Mouse (Mus musculus): ENCODE data around the gene Ptprn2.

Gene Ptprn2

DNA sequence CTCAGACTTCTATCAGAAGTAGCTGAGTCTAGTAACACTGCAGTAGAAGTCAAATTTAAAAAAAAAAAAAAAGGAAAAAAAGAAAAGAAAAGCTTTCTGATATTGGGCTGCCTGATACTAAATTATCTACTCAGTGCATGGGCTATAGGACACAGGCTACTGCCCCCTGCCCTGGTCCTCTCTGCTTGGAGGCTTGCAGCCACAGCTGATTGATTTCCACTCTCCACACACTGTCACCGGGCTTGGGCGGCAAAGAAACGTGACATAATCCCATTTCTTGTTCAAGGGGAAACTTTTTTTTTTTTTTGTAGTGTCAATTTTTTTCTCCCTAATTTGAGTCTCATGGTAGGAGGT is 766.9 kb downstream of the Ptprn2 start:
- DNase-seq (ENCODE audit: low read depth in 2 of 2, low spot score in 2 of 2), result no peak

DNA sequence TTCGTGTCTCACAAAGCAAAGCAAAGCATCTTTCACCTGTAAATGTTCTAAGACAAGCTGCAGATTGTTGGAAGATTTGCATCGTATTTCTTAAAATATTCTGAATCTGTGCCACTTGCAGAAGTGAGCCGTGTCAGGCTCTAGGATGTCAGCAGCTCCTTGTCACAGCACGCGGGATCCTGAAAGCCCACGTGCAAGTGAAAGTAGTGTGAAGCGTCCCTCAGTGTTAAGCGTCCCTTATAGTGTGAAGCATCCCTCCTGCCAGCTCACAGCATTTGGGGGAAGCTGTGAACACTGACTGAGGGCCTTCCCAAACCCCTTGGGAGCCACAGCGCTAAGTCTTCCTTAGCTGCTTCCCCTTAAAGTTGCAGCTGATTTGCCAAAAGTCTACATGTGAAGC is 768.8 kb downstream of the Ptprn2 start:
- no peak for DNase-seq (ENCODE audit: low read depth in 2 of 2, low spot score in 2 of 2)

DNA sequence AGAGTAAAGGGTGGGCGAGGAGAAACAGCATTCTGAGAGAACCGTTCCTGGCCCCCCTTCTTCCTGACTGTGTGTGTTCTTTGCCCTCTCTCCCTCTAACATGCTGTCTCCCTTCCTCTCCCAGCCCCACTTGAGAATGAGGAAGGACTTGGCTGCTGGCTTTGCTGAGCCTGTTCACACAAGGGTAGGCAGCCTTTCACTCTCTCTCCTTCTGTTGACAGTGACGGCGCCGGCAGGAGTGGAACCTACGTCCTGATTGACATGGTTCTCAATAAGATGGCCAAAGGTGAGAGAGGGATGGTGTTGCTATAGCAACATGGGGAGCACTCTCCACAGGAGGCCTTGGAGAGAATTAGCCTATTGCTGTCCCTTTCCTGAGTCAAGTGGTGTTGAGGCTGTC is 769.8 kb downstream of the Ptprn2 start:
- no peak for DNase-seq (ENCODE audit: low read depth in 2 of 2, low spot score in 2 of 2)

DNA sequence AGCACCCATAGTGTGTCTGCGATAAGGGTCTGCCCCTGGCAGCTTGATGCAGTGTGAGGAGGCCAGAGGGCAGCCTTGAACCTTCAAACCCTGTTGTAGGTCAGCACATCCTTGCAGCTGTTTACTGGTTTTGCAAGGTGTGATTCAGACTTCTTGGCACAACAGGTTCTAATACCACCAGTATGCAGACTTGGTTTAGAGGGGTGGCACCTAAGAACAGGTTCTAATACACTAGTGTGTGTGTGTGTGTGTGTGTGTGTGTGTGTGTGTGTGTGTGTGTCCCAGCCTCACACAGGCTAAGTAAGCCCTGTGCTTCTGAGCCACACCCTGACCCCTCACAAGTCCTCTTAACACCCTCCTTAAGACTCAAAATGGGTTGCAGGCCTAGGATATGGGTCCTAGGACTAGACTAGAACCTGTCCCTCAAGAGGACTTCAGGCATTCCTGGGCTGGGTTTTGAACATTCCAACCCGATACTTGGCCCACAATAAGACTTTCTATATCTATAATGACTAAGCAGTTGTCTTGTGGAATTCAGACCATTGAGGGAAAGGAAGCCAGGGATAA is 770.3 kb downstream of the Ptprn2 start:
- no peak for DNase-seq (ENCODE audit: low read depth in 2 of 2, low spot score in 2 of 2)

DNA sequence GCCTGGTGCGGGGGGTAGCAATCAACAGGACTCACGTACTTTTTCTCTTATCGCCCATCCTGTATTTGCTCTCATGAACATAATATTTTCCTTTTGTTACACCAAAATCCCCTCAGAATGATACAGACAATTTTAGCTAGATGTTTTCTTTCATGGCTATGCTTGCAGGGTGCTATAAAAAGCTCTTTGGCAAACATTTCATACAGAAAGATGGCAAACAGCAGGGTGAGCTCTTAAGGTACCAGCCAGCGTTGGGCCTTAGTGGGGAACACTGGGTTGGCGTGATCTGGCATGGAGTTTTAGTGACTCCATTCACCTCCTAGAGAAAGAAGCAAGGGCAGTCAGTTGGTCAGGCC is 771.3 kb downstream of the Ptprn2 start:
- no peak for DNase-seq (ENCODE audit: low read depth in 2 of 2, low spot score in 2 of 2)

DNA sequence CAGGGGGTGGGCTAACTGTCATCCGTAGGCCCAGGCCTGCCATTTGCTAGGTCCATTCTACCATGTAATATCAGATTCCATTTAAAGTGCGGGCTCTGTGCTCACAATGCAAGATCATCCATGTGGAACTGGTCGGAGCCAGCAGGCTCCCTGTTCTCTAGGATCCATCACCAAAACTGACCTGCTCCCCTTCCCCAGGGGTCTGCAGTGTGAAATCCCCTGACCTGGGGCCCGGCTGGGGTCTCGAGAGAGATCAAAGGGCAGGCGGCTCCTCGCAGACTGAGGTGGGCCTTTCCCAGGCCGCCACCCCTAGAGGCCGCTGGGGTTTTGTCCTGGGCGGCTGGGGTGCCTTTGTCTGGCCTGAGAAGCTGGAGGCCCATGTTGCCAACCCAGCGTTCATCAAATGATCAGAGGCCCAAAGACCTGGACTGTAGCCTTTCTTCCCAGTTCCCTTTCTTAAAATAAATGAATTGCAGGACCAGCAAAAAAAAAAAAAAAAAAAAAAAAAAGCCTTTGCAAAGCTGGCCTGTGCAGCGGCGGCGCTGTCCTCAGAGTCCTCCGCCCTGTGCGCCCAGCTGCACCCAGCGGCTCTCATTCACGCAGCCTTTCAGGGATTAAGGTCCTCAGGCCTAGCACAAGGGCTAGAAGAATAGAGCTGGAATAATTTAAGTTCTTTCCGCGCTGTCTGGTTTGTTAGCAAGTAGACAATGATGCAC is 771.8 kb downstream of the Ptprn2 start:
- DNase-seq (ENCODE audit: low read depth in 2 of 2, low spot score in 2 of 2), result no peak

DNA sequence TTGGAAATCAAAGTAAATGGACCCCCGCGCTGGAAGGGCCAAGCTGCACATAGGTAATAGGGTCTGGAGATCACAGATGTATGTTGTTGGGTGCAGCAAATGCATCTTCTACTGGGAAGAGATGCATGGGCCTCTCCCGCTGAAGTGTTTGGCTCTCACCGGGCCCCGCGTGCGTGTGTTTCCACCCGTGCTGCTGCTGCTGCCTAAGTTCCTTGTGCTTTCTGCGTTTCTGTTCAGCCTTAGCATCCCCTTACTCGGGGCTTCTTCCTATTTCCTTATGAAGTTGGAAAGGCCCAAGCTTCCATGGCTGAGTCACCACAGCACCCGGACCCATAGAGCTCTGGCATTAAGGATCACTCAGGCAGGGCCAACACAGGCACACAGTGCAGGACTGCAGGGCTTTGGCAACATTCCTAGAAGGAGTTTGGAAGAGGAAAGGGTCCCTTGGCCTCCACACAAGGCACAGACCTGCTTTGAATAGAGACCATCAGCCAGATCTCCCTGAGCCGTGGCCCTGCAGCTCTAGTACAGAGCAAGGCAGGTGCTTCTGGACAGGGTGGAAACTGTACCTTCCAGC is 772.5 kb downstream of the Ptprn2 start:
- no peak for DNase-seq (ENCODE audit: low read depth in 2 of 2, low spot score in 2 of 2)

DNA sequence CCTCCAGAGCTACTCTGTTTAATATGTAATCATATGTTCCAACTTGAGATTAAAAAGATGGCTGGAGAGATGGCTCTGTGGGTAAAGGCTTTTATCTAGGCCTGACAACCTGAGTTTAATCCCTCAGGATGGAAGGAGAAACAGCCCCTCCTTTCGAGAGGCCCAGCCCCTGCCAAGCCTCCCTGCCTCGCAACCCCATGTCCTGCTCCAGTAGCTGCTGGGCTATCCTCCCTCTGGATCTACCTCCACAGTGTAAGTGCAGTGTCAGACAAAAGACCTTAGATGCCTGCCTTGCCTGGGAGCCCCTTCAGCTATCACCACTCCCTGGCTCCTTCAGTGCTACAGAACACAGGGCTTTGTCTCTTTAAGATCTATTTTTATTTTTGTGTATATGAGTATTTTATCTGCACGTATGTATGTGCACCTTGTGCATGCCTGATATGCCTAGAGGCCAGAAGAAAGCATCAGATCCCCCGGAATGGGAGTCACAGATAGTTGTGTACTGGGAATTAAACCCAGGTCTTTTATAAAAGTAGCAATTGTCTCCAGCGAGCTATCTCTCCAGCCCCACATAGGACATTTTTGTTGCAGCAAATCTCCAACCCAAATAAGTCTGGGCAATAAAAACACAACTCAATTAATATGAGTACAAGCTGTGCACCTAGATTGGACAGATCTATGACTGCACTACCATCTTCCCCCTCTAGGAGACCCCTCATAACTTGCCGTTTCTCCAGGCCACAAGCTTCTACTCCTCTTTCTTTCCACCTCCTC is 775.1 kb downstream of the Ptprn2 start:
- no peak for DNase-seq (ENCODE audit: low read depth in 2 of 2, low spot score in 2 of 2)

DNA sequence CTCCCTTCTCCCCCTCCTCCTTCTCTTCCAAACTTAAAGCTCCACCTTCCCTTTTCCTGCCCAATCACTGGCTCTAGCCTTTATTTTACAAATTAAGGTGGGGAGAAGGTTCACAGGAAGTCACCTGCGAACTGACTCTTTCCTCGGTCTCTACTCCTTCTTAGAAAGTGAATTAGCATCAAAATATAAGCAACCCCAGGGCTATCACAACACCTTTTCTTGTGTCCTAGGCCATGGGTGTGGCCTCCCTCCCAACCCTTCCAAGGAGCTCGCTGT is 775.6 kb downstream of the Ptprn2 start:
- DNase-seq (ENCODE audit: low read depth in 2 of 2, low spot score in 2 of 2), result no peak

DNA sequence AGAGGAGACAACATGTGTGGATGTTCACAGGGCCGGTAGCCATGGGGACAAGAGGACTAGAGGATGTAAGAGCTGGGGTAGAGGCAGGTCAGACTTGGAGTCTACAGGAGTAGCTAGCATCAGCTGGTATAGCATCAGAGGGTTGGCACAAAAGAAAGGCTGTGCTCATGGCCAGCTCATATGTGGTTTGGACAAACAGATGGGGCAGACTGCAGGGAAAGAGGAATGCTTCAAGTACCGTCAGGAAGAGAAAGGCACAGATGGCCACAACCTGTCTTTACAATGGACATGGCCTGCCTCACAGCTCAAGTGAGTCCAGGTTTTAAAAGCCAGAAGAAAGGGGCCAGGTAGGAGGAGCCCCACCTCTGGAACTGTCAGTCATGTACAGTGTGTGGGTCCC is 776.5 kb downstream of the Ptprn2 start:
- DNase-seq (ENCODE audit: low read depth in 2 of 2, low spot score in 2 of 2), result no peak

DNA sequence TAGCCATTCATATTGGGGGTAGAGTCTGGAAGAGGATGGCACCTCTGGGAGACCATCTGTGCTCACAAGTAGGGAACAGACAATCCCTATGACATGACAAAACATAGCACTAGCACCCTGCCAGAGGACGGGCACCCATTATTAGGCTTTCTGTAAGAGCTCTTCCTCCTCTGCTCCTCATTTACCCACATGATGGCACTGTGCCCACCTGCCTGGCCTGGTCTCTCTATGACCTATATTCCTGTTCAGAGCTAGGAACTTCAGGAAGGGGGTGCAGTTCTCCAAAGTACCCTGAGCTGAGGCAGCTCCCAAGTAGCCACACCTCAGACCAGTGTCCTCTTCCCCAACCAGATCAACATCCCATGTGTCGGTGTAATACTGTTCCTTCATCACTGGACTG is 777.6 kb downstream of the Ptprn2 start:
- DNase-seq (ENCODE audit: low read depth in 2 of 2, low spot score in 2 of 2), result no peak

DNA sequence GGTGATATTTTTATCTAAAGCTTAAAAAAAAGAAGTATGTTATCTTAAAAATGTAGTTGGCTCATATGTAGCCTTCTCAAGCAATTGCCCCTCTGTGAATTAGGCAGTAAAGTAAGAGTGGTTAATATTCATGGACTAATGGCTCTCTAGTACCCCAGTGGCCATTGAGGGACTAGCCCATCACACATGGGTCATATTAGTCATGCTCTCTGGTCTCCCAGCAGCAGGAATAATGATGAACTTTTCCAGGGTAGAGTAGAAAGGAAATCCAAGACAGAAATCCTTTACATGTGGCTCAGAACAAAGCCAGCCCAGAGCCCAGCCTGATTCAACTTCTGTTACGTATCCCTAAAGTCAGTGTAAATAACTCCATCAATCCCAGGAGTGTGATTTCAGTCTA is 779.7 kb downstream of the Ptprn2 start:
- no peak for DNase-seq (ENCODE audit: low read depth in 2 of 2, low spot score in 2 of 2)

DNA sequence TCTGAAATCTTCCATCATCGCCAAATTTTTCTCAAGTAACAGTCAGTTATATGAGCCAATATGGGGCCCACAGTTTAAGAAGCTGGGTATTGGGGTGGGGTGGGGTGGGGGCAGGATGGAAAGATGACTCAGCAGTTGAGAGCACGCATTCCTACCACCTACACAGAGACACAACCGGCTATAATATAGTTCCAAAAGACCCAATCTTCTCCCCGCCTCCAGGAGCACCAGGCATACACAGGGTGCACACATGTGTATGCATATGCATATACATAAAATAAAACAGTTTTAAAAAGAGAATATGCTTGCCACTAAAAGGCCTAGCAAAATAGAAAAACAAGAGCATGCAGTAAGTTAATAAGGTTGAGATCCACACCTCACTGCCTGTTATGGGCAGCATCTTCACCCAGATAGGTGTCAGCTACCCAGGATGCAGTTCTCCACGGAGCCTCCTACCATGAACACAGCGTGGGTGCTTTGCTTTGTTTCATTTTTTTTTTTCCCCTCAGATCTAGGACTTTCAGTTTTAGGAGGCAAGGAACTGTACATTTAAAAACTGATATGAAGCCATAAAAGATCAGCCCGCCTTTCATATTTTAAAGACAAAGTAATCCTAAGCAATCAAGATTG is 783.1 kb downstream of the Ptprn2 start:
- no peak for DNase-seq (ENCODE audit: low read depth in 2 of 2, low spot score in 2 of 2)

DNA sequence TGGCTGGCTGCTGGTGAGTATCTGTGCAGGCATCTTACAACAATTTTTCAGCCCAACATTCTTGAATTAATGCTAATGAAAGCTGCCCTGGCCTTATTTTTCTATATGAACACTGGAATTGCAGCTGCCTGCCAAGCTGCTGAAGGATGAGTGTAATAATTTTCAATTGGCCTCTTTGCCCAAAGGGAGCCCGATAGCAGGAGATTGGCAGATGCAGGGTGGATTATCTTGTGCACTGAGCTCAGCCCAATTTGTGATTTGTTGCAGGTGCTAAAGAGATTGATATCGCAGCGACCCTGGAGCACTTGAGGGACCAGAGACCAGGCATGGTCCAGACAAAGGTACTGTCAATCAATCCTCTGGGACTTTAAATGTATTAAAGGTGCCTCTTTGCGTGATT is 783.8 kb downstream of the Ptprn2 start:
- no peak for DNase-seq (ENCODE audit: low read depth in 2 of 2, low spot score in 2 of 2)

DNA sequence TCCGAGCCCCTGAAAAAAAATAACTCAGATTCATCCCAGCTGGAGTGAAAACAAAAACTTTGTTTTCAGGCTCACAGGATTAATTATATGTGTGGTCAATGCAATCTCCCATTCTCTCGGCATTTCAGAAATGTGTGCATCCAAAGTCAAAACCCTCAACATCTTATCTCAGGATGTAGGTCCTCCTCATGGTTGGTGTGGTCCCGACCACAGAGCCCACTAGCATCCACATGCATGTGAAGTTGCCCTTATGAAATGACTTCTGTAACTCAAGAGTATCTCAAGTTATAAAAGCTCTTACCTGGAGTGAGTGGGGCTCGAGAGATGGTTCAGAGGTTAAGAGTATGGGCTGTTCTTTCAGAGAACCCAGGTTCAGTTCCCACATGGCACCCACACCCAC is 784.7 kb downstream of the Ptprn2 start:
- no peak for DNase-seq (ENCODE audit: low read depth in 2 of 2, low spot score in 2 of 2)

DNA sequence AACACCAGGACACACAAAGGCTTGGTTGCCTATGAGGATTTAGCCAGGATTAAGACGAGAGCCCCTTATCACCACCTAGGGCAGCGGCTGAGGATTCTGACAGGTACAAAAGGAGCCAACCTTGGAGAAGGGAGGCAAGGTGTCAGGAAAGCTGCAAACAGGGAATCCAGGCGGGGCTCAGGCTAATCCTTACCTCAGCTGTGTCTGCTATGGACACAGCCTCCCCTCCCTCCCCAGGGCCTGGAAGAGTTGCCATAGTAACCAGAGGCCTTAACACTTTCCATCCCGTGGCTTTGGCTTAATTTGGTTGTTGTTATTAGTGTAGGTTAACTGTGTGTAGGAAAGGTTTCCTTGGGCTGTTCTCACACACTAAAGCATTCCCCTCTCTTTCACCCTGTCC is 787.6 kb downstream of the Ptprn2 start:
- DNase-seq (ENCODE audit: low read depth in 2 of 2, low spot score in 2 of 2), result no peak

DNA sequence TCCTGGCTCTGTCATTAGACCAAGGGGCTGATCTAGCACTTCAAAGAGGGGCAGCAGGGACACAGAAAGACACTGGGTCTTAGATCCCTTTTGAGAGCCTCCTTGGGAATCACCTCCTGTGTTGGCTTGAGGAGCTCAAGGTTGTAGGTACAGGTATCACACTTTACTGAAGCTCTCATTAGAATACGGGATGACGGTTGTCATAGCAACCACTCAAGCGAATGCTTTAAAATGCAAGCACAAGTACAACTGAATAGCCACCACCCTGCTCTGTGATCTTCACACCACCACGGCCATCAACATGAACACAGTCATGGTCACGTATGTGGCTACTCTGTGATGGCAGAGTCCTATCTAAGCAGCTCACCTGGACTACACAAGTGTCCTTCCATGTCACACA is 789.1 kb downstream of the Ptprn2 start:
- DNase-seq (ENCODE audit: low read depth in 2 of 2, low spot score in 2 of 2), result no peak

DNA sequence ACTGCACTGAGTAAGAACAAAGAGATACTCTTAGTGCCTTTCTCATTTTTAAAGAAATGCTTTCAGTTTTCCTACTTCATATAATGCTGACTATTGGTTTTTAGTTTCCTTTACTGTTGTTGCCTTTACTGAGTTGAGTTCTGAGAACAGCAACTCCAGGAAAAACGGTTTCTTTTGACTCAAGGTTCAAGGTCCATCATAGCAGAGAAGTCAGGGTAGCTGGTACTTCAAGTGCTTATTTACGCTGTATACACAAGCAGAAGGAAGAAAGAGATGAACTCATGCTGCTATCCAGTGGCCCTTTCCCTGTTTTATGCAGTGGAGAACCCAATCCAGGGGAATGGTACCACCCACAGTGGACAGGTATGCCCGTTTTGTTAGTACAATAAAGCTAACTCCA is 795.3 kb downstream of the Ptprn2 start:
- DNase-seq (ENCODE audit: low read depth in 2 of 2, low spot score in 2 of 2), result no peak

DNA sequence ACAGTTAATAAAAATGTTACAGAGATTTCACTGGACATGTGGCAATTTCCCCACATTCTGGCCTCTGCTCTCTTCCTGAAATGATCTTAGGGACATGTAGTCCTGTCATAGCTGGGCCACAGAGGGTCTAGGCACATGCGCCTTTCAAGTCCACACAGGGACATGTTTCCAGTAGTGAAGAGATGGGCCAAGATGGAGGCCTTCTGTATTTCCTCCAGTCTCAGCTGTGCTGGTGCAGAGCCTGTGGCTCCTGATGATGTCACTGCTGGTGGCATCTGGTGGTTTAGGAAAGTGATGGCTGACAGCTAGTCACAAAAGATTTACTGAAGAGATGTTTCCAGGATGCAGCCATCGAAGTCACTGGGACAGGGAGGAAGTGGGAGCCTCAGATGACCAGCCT is 797.1 kb downstream of the Ptprn2 start:
- no peak for DNase-seq (ENCODE audit: low read depth in 2 of 2, low spot score in 2 of 2)

DNA sequence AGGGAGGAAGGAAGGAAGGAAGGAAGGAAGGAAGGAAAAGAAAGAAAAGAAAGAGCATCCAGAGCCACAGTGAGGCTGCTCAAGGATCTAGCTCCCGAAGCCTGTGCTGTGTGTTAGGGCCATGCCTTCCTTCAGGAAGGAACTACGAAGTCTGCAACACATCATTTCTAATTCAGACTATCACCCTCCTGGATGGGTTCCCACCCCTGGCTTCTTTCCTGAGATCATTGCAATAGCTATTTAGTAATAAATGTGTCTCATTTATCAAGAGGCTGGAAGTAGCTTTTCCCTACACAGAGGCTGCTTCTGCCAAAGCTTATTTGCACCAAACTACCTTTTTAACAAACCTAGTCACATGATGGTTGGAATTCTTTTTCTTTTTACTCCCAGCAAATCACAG is 801.9 kb downstream of the Ptprn2 start:
- no peak for DNase-seq (ENCODE audit: low read depth in 2 of 2, low spot score in 2 of 2)

DNA sequence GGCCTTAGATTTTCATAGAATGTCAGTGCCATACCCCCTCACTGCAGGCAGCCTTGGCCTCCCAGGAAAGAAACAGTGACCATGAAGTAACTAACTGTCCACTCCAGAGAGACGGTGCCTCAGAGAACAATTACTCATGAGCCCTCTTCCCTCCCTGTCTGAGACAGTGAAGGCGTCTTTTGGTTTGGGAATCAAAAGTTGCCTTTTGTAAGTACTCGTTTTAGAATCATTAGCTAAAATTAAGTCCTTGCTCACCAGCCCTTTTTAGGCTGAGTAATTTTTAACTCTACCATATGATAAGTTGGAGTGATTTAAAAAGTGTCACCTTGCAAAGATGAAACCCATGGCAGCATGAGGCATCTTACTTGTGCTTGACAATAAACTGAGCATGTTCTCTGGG is 806.4 kb downstream of the Ptprn2 start:
- no peak for DNase-seq (ENCODE audit: low read depth in 2 of 2, low spot score in 2 of 2)

DNA sequence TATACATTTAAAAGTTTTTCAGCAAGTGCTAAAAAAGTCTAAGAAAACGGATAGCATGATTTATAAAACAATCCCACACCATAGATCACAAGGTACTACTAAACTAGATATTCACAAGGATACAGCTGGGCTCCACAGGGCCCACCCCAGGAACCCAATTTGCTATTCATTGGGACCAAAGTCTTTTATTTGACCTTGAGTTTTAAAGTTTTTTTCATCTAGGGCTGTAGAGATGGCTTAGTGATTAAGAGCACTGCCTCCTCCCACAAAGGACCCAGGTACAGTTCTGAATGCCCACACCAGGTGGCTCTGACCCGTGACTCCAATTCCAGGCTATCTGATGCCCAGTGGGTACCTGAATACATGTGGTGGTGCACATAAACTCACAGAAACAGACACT is 811.3 kb downstream of the Ptprn2 start:
- no peak for DNase-seq (ENCODE audit: low read depth in 2 of 2, low spot score in 2 of 2)
